Mouse (Mus musculus) gastrocnemius, adult 18-20 months (tissue): ENCODE data around the gene Strip2. TPM values are rescaled to one million over a fixed set of nuclear protein-coding genes. Genes with fewer than 3 reads are reported as not detected.

Experiments used
- DNase-seq: peaks from one replicate; pipeline ENCODE4 v3.0.0; 2021; ENCODE audit warnings: low spot score
- microRNA-seq: library from miRNA; unstranded; fragments of <30 nt; microRNA quantifications from one replicate; pipeline ENCODE4 v1.2.0, GENCODE M21; 2021
- total RNA-seq, 2 experiments: library from RNA; stranded (reverse); gene quantifications; 2 replicates each; pipeline ENCODE4 v1.2.3; 2021

Gene Strip2
- total RNA-seq, 2 experiments from 2014 or later, result 1.1 to 1.2 TPM

DNA sequence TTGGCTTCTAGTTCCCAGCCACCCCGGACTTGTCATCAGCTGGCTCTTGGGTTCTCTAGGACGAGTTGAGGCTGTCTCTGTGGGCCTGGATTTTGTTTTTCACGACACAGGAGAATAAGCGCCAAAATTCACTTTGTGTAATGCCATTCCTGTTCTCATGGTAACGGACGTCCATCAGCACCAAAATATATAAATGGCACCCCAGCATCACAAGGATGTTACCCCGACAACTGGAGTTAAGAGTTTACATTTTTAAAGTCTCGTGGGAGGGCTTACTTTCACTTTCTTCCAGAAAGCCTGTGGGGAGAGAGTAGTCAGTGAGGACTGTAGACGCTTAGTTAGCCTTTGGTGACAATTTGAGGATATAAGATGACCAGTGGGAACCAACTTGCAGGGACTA is 85.8 kb downstream of the Strip2 start:
- no peak for DNase-seq

DNA sequence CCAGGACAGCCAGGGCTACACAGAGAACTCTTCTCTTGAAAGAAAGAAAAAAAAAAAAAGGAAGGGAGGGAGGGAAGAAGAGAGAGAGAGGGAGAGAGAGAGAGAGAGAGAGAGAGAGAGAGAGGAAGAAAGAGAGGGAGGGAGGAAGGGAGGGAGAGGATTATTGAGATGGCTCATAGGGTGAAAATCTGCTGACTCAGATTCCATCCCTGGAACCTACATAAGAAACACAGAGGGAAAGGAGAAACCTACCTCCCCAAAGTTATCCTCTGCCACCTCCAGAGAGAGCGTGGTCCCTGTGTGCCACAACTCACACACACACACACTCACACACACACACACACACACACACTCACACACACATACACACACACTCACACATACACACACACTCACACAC is 89.0 kb downstream of the Strip2 start:
- DNase-seq, result no peak

DNA sequence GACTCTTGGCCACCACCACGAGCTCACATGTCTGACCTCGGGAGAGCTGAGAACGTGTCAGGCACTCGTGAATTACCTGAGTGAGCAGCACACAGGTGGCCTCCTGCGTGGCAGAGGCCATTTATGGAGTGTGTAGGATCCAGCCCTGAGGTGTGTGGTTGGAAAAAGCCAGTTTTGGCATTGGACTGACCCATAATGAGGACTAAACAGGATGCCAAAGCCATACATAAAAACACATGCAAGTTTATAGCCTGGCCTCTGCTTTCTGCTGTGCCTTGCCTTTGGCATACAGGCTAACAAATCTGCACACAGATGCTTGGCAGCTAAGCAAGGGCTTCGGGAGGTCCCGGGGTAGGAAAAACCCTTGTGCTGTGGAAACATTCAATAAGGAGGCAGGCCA is 92.4 kb downstream of the Strip2 start:
- no peak for DNase-seq

Small RNA genes within 50 kb of the gene (microRNA-seq; reads per million reads assigned to microRNA genes)
- not detected for gene Gm23049

Other genes starting within 250 kb of the Strip2 start
- 1 to 10 TPM; 2.6 to 3.6 TPM for gene Tspan33, start 222.8 kb upstream of the Strip2 start, total RNA-seq
- gene Smo, start 181.5 kb upstream of the Strip2 start, total RNA-seq, result 1 to 10 TPM; 2.3 to 3.4 TPM
- gene Ahcyl2, start 149.0 kb upstream of the Strip2 start, total RNA-seq, result 10 to 100 TPM; 17.9 to 23.7 TPM
- 10 to 100 TPM in 1 of 2 experiments, 1 to 10 TPM in 1; 9.8 to 10.8 TPM for gene Nrf1, start 131.0 kb downstream of the Strip2 start, total RNA-seq